Mouse (Mus musculus) heart, adult 2 months (tissue): ENCODE data around the gene Crybg3.
"Not testable (repeated sequence)": the region's sequence is repeated elsewhere in the genome, so short reads cannot be mapped to it uniquely, and the experiment has no call there.

ENCODE experiments used
- CTCF ChIP-seq: fragments of 200-600 bp; IDR thresholded peaks from 2 replicates; pipeline ENCODE4 v1.8.1; 2022; ENCODE audit warnings: antibody characterized with exemption, mild to moderate bottlenecking, moderate library complexity
- POLR2A ChIP-seq: fragments of 200-500 bp; IDR thresholded peaks from 2 replicates; pipeline ENCODE4 v1.6.1; 2011; ENCODE audit warnings: mild to moderate bottlenecking, low read depth, low read length, control low read depth; ENCODE audit not compliant: insufficient read depth

- TF ChIP-seq POLR2A, CTCF: not testable (repeated sequence)
These were observed 141.4 kb downstream of the Crybg3 start for GRCm38 (mm10) chr16:59459259-59459861.
